Mouse (Mus musculus) hindbrain, embryonic 12.5 days (tissue): ENCODE measurements around the gene Srpx. TPM values are rescaled to one million over a fixed set of nuclear protein-coding genes. Genes with fewer than 3 reads are reported as not detected.
A peak's percentile ranks its signal among the peaks of the same experiment; 100 is the strongest.

Experiments
- ATAC-seq: fragments of 200-750 bp; cut with Nextera tagmentation; 2 replicates; pipeline ENCODE4 v1.8.0; 2017; ENCODE audit warnings: moderate TSS enrichment; ENCODE audit not compliant: low FRiP score
- H3K27ac ChIP-seq: fragments of 300-500 bp; sonication (generic); 2 replicates; pipeline ENCODE4 v1.5.1; 2016; ENCODE audit warnings: mild to moderate bottlenecking
- H3K27me3 ChIP-seq: fragments of 300-500 bp; sonication (generic); 2 replicates; pipeline ENCODE4 v1.6.1; 2016; ENCODE audit warnings: mild to moderate bottlenecking
- H3K36me3 ChIP-seq: fragments of 300-500 bp; sonication (generic); 2 replicates; pipeline ENCODE4 v1.6.1; 2016; ENCODE audit warnings: mild to moderate bottlenecking
- H3K4me1 ChIP-seq: fragments of 300-500 bp; sonication (generic); 2 replicates; pipeline ENCODE4 v1.6.1; 2016
- H3K4me2 ChIP-seq: fragments of 300-500 bp; sonication (generic); replicated peaks from 2 replicates; pipeline ENCODE4 v1.6.1; 2016; ENCODE audit warnings: mild to moderate bottlenecking
- H3K4me3 ChIP-seq: fragments of 300-500 bp; sonication (generic); 2 replicates; pipeline ENCODE4 v1.5.1; 2016; ENCODE audit warnings: mild to moderate bottlenecking
- H3K9ac ChIP-seq: fragments of 300-500 bp; sonication (generic); 2 replicates; pipeline ENCODE4 v1.6.1; 2016; ENCODE audit warnings: mild to moderate bottlenecking, moderate library complexity
- H3K9me3 ChIP-seq: fragments of 300-500 bp; sonication (generic); replicated peaks from 2 replicates; pipeline ENCODE4 v1.6.1; 2016; ENCODE audit warnings: mild to moderate bottlenecking
- WGBS: fragments of 180-500 bp; shearing (Covaris S2); methylation state at CpG from one replicate; pipeline ENCODE4 v1.1.7; 2016; 5-methylcytosine and 5-hydroxymethylcytosine counted together
- polyA plus RNA-seq: library from polyadenylated mRNA; unstranded; fragments of >200 nt; fragmentation: Nextera tagmentation; extraction: Ambion mirVana; gene quantifications from 2 replicates; pipeline ENCODE4 v1.2.1, GENCODE M21; 2016

Srpx gene
- polyA plus RNA-seq, 1 experiment from 2014 or later, result 8.8 TPM

- H3K27ac ChIP-seq, result no peak overlapping the region
- H3K36me3 ChIP-seq, result no peaks in the 10 kb centered on the region
- H3K27me3 ChIP-seq, result no peaks in the 10 kb centered on the region
- no peak for ATAC-seq
- H3K4me3 ChIP-seq, result no peak overlapping the region
- no peaks in the 10 kb centered on the region for H3K4me1 ChIP-seq
- no peak overlapping the region for H3K4me2 ChIP-seq
- H3K9ac ChIP-seq, result no peak overlapping the region
- 75% methylated on average over 4 of the region's 4 CpGs for WGBS
- no peaks in the 10 kb centered on the region for H3K9me3 ChIP-seq
Measured at GRCm38 (mm10) chrX:10069405-10069804, 48.1 kb downstream of the Srpx start.

- Histone ChIP-seq H3K4me1 (no peaks in the 10 kb centered on the region), H3K4me3 (no peak overlapping the region), H3K4me2 (no peak overlapping the region), H3K9ac (no peak overlapping the region), H3K27ac (no peak overlapping the region), H3K36me3 (no peaks in the 10 kb centered on the region), H3K27me3 (no peaks in the 10 kb centered on the region), H3K9me3 (no peaks in the 10 kb centered on the region)
- no peak for ATAC-seq
- WGBS, result 84% methylated on average over 1 of the region's 1 CpGs
Measured at GRCm38 (mm10) chrX:10063781-10064180, 53.7 kb downstream of the Srpx start.

GRCm38 (mm10) chrX:10063361-10063760 lies 54.1 kb downstream of the Srpx start:
- Histone ChIP-seq H3K9ac (no peak overlapping the region), H3K27me3 (no peaks in the 10 kb centered on the region), H3K9me3 (no peaks in the 10 kb centered on the region), H3K36me3 (no peaks in the 10 kb centered on the region), H3K4me1 (no peaks in the 10 kb centered on the region), H3K27ac (no peak overlapping the region), H3K4me3 (no peak overlapping the region), H3K4me2 (no peak overlapping the region)
- WGBS, result 85% methylated on average over 2 of the region's 2 CpGs
- no peak for ATAC-seq

GRCm38 (mm10) chrX:10062201-10062600 lies 55.3 kb downstream of the Srpx start:
- H3K4me3 ChIP-seq, result no peak overlapping the region
- no peaks in the 10 kb centered on the region for H3K36me3 ChIP-seq
- H3K27me3 ChIP-seq, result no peaks in the 10 kb centered on the region
- H3K4me2 ChIP-seq, result no peak overlapping the region
- no peaks in the 10 kb centered on the region for H3K4me1 ChIP-seq
- ATAC-seq, result no peak
- H3K9me3 ChIP-seq, result no peaks in the 10 kb centered on the region
- no peak overlapping the region for H3K27ac ChIP-seq
- 73% methylated on average over 4 of the region's 4 CpGs for WGBS
- H3K9ac ChIP-seq, result no peak overlapping the region

- ATAC-seq, result no peak
- Histone ChIP-seq H3K4me1 (no peaks in the 10 kb centered on the region), H3K27me3 (no peaks in the 10 kb centered on the region), H3K4me3 (no peak overlapping the region), H3K9ac (no peak overlapping the region), H3K36me3 (no peaks in the 10 kb centered on the region), H3K9me3 (no peaks in the 10 kb centered on the region), H3K4me2 (no peak overlapping the region), H3K27ac (no peak overlapping the region)
Measured at GRCm38 (mm10) chrX:10034666-10035065, 82.8 kb downstream of the Srpx start.

- H3K9ac ChIP-seq, result no peak overlapping the region
- H3K27me3 ChIP-seq, result no peaks in the 10 kb centered on the region
- H3K4me3 ChIP-seq, result no peak overlapping the region
- H3K4me2 ChIP-seq, result no peak overlapping the region
- H3K27ac ChIP-seq, result no peak overlapping the region
- no peaks in the 10 kb centered on the region for H3K4me1 ChIP-seq
- H3K9me3 ChIP-seq, result no peaks in the 10 kb centered on the region
- no peaks in the 10 kb centered on the region for H3K36me3 ChIP-seq
- ATAC-seq, result 0 out of 2 replicates have a peak, but pooled peaks have one; percentile 40
Measured at GRCm38 (mm10) chrX:10010202-10010601, 107.3 kb downstream of the Srpx start.

GRCm38 (mm10) chrX:10007675-10008270 lies 109.7 kb downstream of the Srpx start:
- 92% methylated on average over 1 of the region's 1 CpGs for WGBS
- no peak for ATAC-seq
- H3K27me3 ChIP-seq, result no peaks in the 10 kb centered on the region
- H3K9me3 ChIP-seq, result no peaks in the 10 kb centered on the region
- H3K36me3 ChIP-seq, result no peaks in the 10 kb centered on the region
- no peak overlapping the region for H3K9ac ChIP-seq
- no peak overlapping the region for H3K4me3 ChIP-seq
- H3K27ac ChIP-seq, result no peak overlapping the region
- H3K4me1 ChIP-seq, result no peaks in the 10 kb centered on the region
- no peak overlapping the region for H3K4me2 ChIP-seq

- no peaks in the 10 kb centered on the region for H3K36me3 ChIP-seq
- H3K9me3 ChIP-seq, result no peaks in the 10 kb centered on the region
- H3K4me3 ChIP-seq, result no peak overlapping the region
- H3K4me2 ChIP-seq, result no peak overlapping the region
- no peak overlapping the region for H3K9ac ChIP-seq
- H3K27me3 ChIP-seq, result no peaks in the 10 kb centered on the region
- H3K27ac ChIP-seq, result no peak overlapping the region
- ATAC-seq, result no peak
- H3K4me1 ChIP-seq, result no peaks in the 10 kb centered on the region
- WGBS, result 65% methylated on average over 1 of the region's 1 CpGs
Measured at GRCm38 (mm10) chrX:10005946-10006345, 111.6 kb downstream of the Srpx start.

- Histone ChIP-seq H3K27ac (no peak overlapping the region), H3K9ac (no peak overlapping the region), H3K9me3 (no peaks in the 10 kb centered on the region), H3K27me3 (no peaks in the 10 kb centered on the region), H3K4me2 (no peak overlapping the region), H3K4me1 (no peaks in the 10 kb centered on the region), H3K4me3 (no peak overlapping the region), H3K36me3 (no peaks in the 10 kb centered on the region)
- WGBS, result 74% methylated on average over 1 of the region's 1 CpGs
- no peak for ATAC-seq
Measured at GRCm38 (mm10) chrX:10000718-10001117, 116.8 kb downstream of the Srpx start.

Other genes starting within 250 kb of the Srpx start
- gene Sytl5, start 232.1 kb downstream of the Srpx start, polyA plus RNA-seq, result 0.40 TPM in 1 of 2 replicates, not detected in the other
- gene Rpgr, start 99.2 kb upstream of the Srpx start, polyA plus RNA-seq, result 42.9 and 44.6 TPM in 2 replicates
- not detected in 2 replicates for gene Otc, start 134.6 kb upstream of the Srpx start, polyA plus RNA-seq